Mouse (Mus musculus) C2C12 (cell line): ENCODE data around the gene Trpv4. TPM values are rescaled to one million over a fixed set of nuclear protein-coding genes. Genes with fewer than 3 reads are reported as not detected.

Source experiments
- H3K27me3 ChIP-seq: one replicate; pipeline ENCODE4 v1.6.1; 2011; ENCODE audit not compliant: control insufficient read depth, insufficient read depth, insufficient read length
- H3K36me3 ChIP-seq: one replicate; pipeline ENCODE4 v1.6.1; 2011; ENCODE audit not compliant: control insufficient read depth, insufficient read depth
- H3K4me3 ChIP-seq: one replicate; pipeline ENCODE4 v1.5.1; 2011; ENCODE audit warnings: mild to moderate bottlenecking, control low read depth; ENCODE audit not compliant: poor library complexity, insufficient read depth, severe bottlenecking
- H3K79me2 ChIP-seq: one replicate; pipeline ENCODE4 v1.6.1; 2011; ENCODE audit not compliant: control insufficient read depth, insufficient read depth
- H3K79me3 ChIP-seq: one replicate; pipeline ENCODE4 v1.6.1; 2011; ENCODE audit warnings: low read depth, control low read depth
- H3ac ChIP-seq: one replicate; pipeline ENCODE3; 2011; ENCODE audit warnings: low read depth; ENCODE audit not compliant: control insufficient read depth, insufficient read length
- CEBPB ChIP-seq: IDR thresholded peaks from one replicate; pipeline ENCODE4 v1.6.1; 2011; ENCODE audit warnings: low read depth, mild to moderate bottlenecking, control low read depth, moderate library complexity
- CTCF ChIP-seq: IDR thresholded peaks from one replicate; pipeline ENCODE4 v1.5.1; 2011; ENCODE audit not compliant: control insufficient read depth, insufficient read depth, insufficient read length
- FOSL1 ChIP-seq: IDR thresholded peaks from one replicate; pipeline ENCODE4 v1.8.0; 2011; ENCODE audit warnings: mild to moderate bottlenecking, low read length; ENCODE audit not compliant: poor library complexity, insufficient read depth, severe bottlenecking
- MAX ChIP-seq: IDR thresholded peaks from one replicate; pipeline ENCODE4 v1.6.1; 2011; ENCODE audit warnings: mild to moderate bottlenecking, control low read depth
- MYOD1 ChIP-seq: IDR thresholded peaks from one replicate; pipeline ENCODE4 v1.6.1; 2011; ENCODE audit warnings: low read depth; ENCODE audit not compliant: control insufficient read depth, insufficient read length
- MYOG ChIP-seq: IDR thresholded peaks from one replicate; pipeline ENCODE4 v1.6.1; 2011; ENCODE audit not compliant: control insufficient read depth, insufficient read length; ENCODE audit errors: extremely low read depth
- USF1 ChIP-seq: IDR thresholded peaks from one replicate; pipeline ENCODE4 v1.6.1; 2011; ENCODE audit warnings: low read depth, mild to moderate bottlenecking, control low read depth, moderate library complexity
- polyA plus RNA-seq: library from polyadenylated mRNA; unstranded; fragments of >200 nt; fragmentation: generic; extraction: Trizol; gene quantifications from one replicate; pipeline ENCODE4 v1.2.1, GENCODE M21; 2012; ENCODE audit warnings: missing spikeins

The Trpv4 gene
- polyA plus RNA-seq, 1 experiment: 0.55 TPM

GRCm38 (mm10) chr5:114620305-114620704 is 37.9 kb downstream of the Trpv4 start:
- H3K79me3 ChIP-seq: no peaks in the 10 kb centered on the region
- H3ac ChIP-seq: no peak overlapping the region
- H3K79me2 ChIP-seq: no peaks in the 10 kb centered on the region
- H3K4me3 ChIP-seq: no peak overlapping the region
- peaks cover 29% of the 10 kb centered on the region for H3K27me3 ChIP-seq
- TF ChIP-seq FOSL1 (no peak), CEBPB (no peak), USF1 (no peak), CTCF (peak; percentile 34), MAX (no peak), MYOD1 (no peak), MYOG (no peak)
- no peaks in the 10 kb centered on the region for H3K36me3 ChIP-seq

GRCm38 (mm10) chr5:114618851-114619250 is 39.4 kb downstream of the Trpv4 start:
- Histone ChIP-seq H3ac (no peak overlapping the region), H3K79me3 (no peaks in the 10 kb centered on the region), H3K4me3 (no peak overlapping the region), H3K27me3 (peaks cover 33% of the 10 kb centered on the region), H3K36me3 (no peaks in the 10 kb centered on the region), H3K79me2 (no peaks in the 10 kb centered on the region)
- TF ChIP-seq CTCF (peak; percentile 63), MAX (no peak), FOSL1 (no peak)

- no peak overlapping the region for H3ac ChIP-seq
- H3K4me3 ChIP-seq: no peak overlapping the region
- no peaks in the 10 kb centered on the region for H3K36me3 ChIP-seq
- peaks cover 41% of the 10 kb centered on the region for H3K27me3 ChIP-seq
- TF ChIP-seq MYOD1: no peak
- TF ChIP-seq CTCF: no peak
- no peak for TF ChIP-seq CEBPB
- no peak for TF ChIP-seq MAX
- no peak for TF ChIP-seq MYOG
- TF ChIP-seq FOSL1: no peak
- no peak for TF ChIP-seq USF1
- no peaks in the 10 kb centered on the region for H3K79me3 ChIP-seq
- no peaks in the 10 kb centered on the region for H3K79me2 ChIP-seq
Observed at GRCm38 (mm10) chr5:114617809-114618208, 40.4 kb downstream of the Trpv4 start.

GRCm38 (mm10) chr5:114616336-114617061 is 41.7 kb downstream of the Trpv4 start:
- H3K79me3 ChIP-seq: no peaks in the 10 kb centered on the region
- H3K4me3 ChIP-seq: no peak overlapping the region
- TF ChIP-seq MYOG: no peak
- TF ChIP-seq CEBPB: no peak
- no peak for TF ChIP-seq CTCF
- TF ChIP-seq USF1: no peak
- TF ChIP-seq MYOD1: no peak
- no peak for TF ChIP-seq FOSL1
- no peak overlapping the region for H3ac ChIP-seq
- H3K79me2 ChIP-seq: no peaks in the 10 kb centered on the region
- H3K27me3 ChIP-seq: peaks cover 34% of the 10 kb centered on the region
- no peaks in the 10 kb centered on the region for H3K36me3 ChIP-seq

GRCm38 (mm10) chr5:114614863-114615262 is 43.4 kb downstream of the Trpv4 start:
- Histone ChIP-seq H3ac (no peak overlapping the region), H3K79me2 (no peaks in the 10 kb centered on the region), H3K36me3 (no peaks in the 10 kb centered on the region), H3K79me3 (no peaks in the 10 kb centered on the region), H3K4me3 (no peak overlapping the region), H3K27me3 (peaks cover 45% of the 10 kb centered on the region)
- TF ChIP-seq USF1: no peak
- no peak for TF ChIP-seq CEBPB
- no peak for TF ChIP-seq CTCF
- no peak for TF ChIP-seq MAX
- no peak for TF ChIP-seq FOSL1
- no peak for TF ChIP-seq MYOG
- no peak for TF ChIP-seq MYOD1
